Mouse (Mus musculus) erythroblast, embryonic 14.5 days (primary cell): ENCODE results near the gene Nrros.

Experiments
- GATA1 ChIP-seq: IDR thresholded peaks from 2 replicates; pipeline ENCODE4 v1.6.1; 2012; ENCODE audit warnings: low read length, inconsistent platforms, mixed read lengths
- TAL1 ChIP-seq: IDR thresholded peaks from 3 replicates; pipeline ENCODE4 v1.6.1; 2012; ENCODE audit warnings: low read length, inconsistent platforms, mixed read lengths

DNA sequence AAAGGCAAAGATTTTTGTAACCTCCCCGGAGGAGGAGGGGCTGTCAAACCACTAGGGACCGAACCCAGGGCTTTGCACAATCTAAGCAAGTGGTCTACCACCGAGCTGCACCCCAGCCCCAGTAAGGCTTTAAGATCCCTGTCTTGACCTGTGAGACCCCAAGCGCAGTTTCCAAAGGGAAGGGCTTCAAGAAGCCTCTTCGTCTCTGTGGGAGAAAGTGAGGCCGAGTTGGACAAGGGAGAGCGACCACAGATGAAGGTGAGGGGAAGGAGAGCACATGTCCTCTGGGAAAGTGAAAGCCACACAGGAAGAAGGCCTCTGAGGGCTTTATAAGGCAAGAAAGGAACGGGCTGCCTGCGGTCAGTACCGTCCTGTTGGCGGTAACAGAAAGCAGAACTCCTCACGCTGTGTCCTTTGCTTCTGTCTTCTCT, 24.6 kb upstream of the Nrros start:
- TF ChIP-seq GATA1 (no peak), TAL1 (no peak)
